Mouse (Mus musculus) stomach, embryonic 16.5 days (tissue): ENCODE results near the gene Sema4g. TPM values are rescaled to one million over a fixed set of nuclear protein-coding genes. Genes with fewer than 3 reads are reported as not detected.

Experiments
- ATAC-seq: fragments of 200-750 bp; cut with Nextera tagmentation; 2 replicates; pipeline ENCODE4 v1.8.0; 2017; ENCODE audit warnings: moderate number of reproducible peaks, moderate TSS enrichment; ENCODE audit not compliant: insufficient read depth, low FRiP score
- H3K27ac ChIP-seq: fragments of 300-500 bp; sonication (generic); 2 replicates; pipeline ENCODE4 v1.5.1; 2014; ENCODE audit warnings: low read length
- H3K27me3 ChIP-seq: fragments of 300-500 bp; sonication (generic); 2 replicates; pipeline ENCODE4 v1.6.1; 2014; ENCODE audit warnings: low read length, control low read depth, mixed read lengths; ENCODE audit not compliant: control insufficient read depth, insufficient read depth
- H3K36me3 ChIP-seq: fragments of 300-500 bp; sonication (generic); 2 replicates; pipeline ENCODE4 v1.6.1; 2014; ENCODE audit warnings: low read length; ENCODE audit not compliant: control insufficient read depth, insufficient read depth
- H3K4me1 ChIP-seq: fragments of 300-500 bp; sonication (generic); 2 replicates; pipeline ENCODE4 v1.6.1; 2014; ENCODE audit warnings: low read length, control low read depth, mixed read lengths; ENCODE audit not compliant: control insufficient read depth, insufficient read depth
- H3K4me2 ChIP-seq: fragments of 300-500 bp; sonication (generic); 2 replicates; pipeline ENCODE4 v1.6.1; 2014; ENCODE audit warnings: low read depth, low read length, mixed read lengths
- H3K4me3 ChIP-seq: fragments of 300-500 bp; sonication (generic); replicated peaks from 2 replicates; pipeline ENCODE4 v1.5.1; 2014; ENCODE audit warnings: mild to moderate bottlenecking, low read length
- H3K9ac ChIP-seq: fragments of 300-500 bp; sonication (generic); 2 replicates; pipeline ENCODE4 v1.6.1; 2014; ENCODE audit warnings: low read length
- H3K9me3 ChIP-seq: fragments of 300-500 bp; sonication (generic); replicated peaks from 2 replicates; pipeline ENCODE4 v1.6.1; 2016; ENCODE audit warnings: low read length, control low read depth; ENCODE audit not compliant: control insufficient read depth
- WGBS: fragments of 180-500 bp; shearing (Covaris S2); extraction: QIAGEN DNeasy Blood & Tissue Kit; methylation state at CpG from one replicate; pipeline ENCODE4 v1.1.7; 2014; 5-methylcytosine and 5-hydroxymethylcytosine counted together
- polyA plus RNA-seq: library from polyadenylated mRNA; unstranded; fragments of >200 nt; fragmentation: Nextera tagmentation; extraction: Ambion mirVana; gene quantifications from 2 replicates; pipeline ENCODE4 v1.2.1, GENCODE M21; 2015

The Sema4g gene
- polyA plus RNA-seq, 1 experiment from 2014 or later, result 5.5 TPM

DNA sequence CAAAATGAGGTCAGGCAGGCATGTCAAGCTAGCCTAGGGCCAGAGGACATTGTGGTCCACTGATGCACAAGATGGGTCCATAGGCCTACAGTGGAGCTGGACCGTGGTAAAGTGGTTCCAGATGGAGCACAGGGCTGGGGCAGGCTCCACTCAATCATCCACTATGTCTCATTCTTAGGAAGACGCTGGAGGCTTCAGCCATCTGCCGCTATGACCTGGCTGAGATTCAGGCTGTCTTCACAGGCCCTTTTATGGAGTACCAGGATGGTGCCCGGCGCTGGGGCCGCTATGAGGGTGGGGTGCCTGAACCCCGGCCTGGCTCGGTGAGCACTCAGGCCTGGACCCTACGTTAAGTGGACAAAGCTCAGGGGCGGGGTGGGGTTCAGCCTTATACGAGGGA lies 8.9 kb downstream of the Sema4g start:
- WGBS, result 72% methylated on average over 11 of the region's 11 CpGs
- Histone ChIP-seq H3K9ac (no peak overlapping the region), H3K4me2 (no peak overlapping the region), H3K36me3 (no peaks in the 10 kb centered on the region), H3K4me3 (no peak overlapping the region), H3K27me3 (no peaks in the 10 kb centered on the region), H3K9me3 (no peaks in the 10 kb centered on the region), H3K4me1 (no peaks in the 10 kb centered on the region), H3K27ac (no peak overlapping the region)
- no peak for ATAC-seq

GRCm38 (mm10) chr19:44999647-45000046 lies 10.7 kb downstream of the Sema4g start:
- no peaks in the 10 kb centered on the region for H3K9me3 ChIP-seq
- no peaks in the 10 kb centered on the region for H3K36me3 ChIP-seq
- no peaks in the 10 kb centered on the region for H3K27me3 ChIP-seq
- H3K4me3 ChIP-seq, result no peak overlapping the region
- no peak overlapping the region for H3K27ac ChIP-seq
- no peak overlapping the region for H3K9ac ChIP-seq
- no peaks in the 10 kb centered on the region for H3K4me1 ChIP-seq
- no peak for ATAC-seq
- WGBS, result 85% methylated on average over 8 of the region's 8 CpGs
- H3K4me2 ChIP-seq, result no peak overlapping the region

DNA sequence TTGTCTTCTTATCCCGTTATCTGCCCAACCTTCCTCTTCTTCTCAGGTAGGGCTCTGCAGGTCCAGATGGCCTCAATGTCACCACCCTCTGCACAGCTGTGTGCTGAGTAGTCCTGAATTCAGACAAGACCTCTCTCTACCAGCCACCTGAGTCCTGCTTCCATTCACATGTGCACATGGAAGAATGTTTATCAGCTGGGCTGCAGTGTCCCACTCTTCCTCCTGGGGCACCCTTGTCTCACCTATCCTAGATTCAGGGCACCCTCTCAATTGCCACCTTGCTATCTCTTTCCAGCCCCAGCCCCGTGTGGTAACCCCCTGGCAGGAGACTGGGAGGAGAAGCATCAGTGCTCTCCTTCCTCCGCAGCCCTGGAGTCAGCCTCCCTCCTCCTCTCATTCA lies 13.4 kb downstream of the Sema4g start:
- H3K36me3 ChIP-seq, result no peaks in the 10 kb centered on the region
- ATAC-seq, result no peak

DNA sequence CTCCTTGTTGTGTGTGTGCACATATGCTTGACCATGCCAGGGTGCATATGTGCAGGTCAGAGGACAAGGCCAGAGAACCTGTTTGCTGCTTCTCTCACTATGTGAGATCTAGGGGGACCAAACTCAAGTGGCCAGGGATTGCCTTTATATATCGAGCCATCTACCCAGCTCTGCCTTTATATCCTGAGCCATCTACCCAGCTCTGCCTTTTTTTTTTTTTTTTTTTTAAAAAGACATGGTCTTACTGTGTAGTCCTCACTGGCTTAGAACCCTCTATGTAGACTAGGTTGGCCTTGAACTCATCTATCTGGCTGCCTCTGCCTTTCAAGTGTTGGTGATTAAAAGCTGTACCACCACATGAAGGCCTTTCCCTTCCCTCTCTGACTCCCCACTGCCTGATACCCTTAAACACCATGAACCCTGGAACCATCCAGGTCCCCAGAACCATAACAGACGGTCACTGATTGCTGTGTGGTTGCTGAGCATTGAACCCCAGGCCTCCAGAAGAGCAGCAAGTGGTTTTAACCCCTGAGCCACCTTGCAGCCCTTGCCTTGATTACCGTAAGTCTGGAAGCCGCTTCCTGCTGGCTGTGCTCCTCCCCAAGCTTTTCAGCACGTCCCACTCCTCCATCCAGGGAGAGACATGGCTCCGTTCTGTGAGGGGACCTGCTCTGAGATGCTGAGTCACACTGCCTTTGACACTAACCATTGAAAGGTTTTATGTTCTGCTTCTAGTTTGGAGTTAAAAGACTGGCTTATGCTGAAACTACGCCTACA lies 15.0 kb downstream of the Sema4g start:
- no peaks in the 10 kb centered on the region for H3K36me3 ChIP-seq
- H3K4me1 ChIP-seq, result peaks cover 18% of the 10 kb centered on the region
- H3K9ac ChIP-seq, result no peak overlapping the region
- H3K27ac ChIP-seq, result no peak overlapping the region
- ATAC-seq, result no peak
- 86% methylated on average over 7 of the region's 7 CpGs for WGBS
- H3K9me3 ChIP-seq, result no peaks in the 10 kb centered on the region
- no peaks in the 10 kb centered on the region for H3K27me3 ChIP-seq
- H3K4me2 ChIP-seq, result no peak overlapping the region
- H3K4me3 ChIP-seq, result no peak overlapping the region

More for the DNA sequence above, 13.4 kb downstream of the Sema4g start:
- Histone ChIP-seq H3K4me1 (peaks cover 13% of the 10 kb centered on the region), H3K27me3 (no peaks in the 10 kb centered on the region), H3K9me3 (no peaks in the 10 kb centered on the region), H3K9ac (no peak overlapping the region), H3K4me2 (no peak overlapping the region), H3K27ac (no peak overlapping the region), H3K4me3 (no peak overlapping the region)
- 69% methylated on average over 3 of the region's 3 CpGs for WGBS

DNA sequence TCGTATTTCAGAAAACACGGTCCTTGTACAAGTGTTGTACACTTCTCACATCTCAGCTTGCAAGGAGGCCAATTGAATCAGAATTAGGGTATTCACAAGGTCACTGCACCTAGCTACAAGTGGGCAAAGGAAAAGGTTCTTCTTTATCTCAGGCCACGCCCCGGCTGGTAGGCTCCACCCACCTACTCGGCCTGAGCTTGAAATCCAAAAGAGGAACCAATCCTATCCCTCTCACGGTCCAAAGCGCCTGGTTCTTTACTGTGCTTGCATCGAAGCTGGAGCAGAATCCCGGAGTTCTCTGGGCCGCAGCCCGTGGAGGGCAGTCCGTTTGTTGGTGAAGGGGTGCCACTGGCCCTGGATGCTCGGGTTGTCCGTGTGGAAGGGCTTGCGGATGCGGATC lies 16.5 kb downstream of the Sema4g start, which contains the start of gene Twnk:
TSS of gene Twnk (plus strand) at position 220 of the 400 bp plus-strand sequence.
- 0 out of 2 replicates have a peak, but pooled peaks cover 1% of the 10 kb centered on the region for H3K36me3 ChIP-seq
- no peaks in the 10 kb centered on the region for H3K27me3 ChIP-seq
- H3K9me3 ChIP-seq, result no peaks in the 10 kb centered on the region
- peak within 1 kb of the TSS; percentile 91 for H3K9ac ChIP-seq
- ATAC-seq, result no peak
- peaks cover 18% of the 10 kb centered on the region for H3K4me1 ChIP-seq
- peak within 1 kb of the TSS; percentile 82 for H3K27ac ChIP-seq
- H3K4me2 ChIP-seq, result peak within 1 kb of the TSS; percentile 75
- peak within 1 kb of the TSS; percentile 99 for H3K4me3 ChIP-seq
- WGBS, result 10% methylated on average over 16 of the region's 16 CpGs

DNA sequence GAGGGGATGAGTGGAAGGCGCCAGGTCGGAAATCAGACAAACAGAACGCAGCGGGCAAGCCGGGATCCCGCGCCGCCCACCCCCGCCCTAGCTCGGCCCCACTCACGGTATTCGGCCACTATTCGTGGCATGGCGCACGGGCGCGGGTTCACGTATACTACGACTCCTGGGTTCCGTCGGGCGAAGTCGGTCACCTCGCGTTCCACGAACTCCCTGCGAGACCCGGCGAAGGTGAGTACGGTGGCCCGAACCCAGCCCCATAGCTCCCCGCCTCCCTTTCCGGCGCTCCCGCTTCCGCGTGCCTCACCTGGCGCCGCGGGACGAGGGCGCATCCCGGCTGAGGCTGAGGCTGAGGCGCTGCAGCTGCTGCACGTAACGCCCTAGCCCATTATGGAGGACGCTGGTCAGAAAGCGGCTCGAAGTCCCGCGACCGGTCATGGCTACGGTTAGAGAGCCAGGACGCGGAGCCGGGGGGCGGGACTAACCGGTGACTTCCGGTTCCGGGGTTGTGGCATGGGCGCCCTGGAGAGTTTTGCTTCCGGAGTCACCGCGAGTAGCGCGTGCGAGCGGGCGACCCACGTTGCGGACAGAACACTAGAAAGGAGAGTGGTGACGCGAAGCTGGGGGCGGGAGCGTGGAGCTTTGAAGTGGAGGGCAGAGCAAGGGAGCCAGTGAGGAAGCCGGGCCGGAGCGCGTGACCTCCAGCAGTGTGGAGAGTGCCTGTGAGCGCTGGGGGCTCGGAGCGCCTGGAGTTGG lies 17.2 kb downstream of the Sema4g start, which contains the start of gene Mrpl43:
TSS of gene Mrpl43 (minus strand) at position 486 of the 756 bp plus-strand sequence.
- peak; percentile 92 for ATAC-seq
- Histone ChIP-seq H3K4me3 (peak within 1 kb of the TSS; percentile 99), H3K9ac (peak within 1 kb of the TSS; percentile 91), H3K27ac (peak within 1 kb of the TSS; percentile 82), H3K4me1 (peaks cover 18% of the 10 kb centered on the region), H3K9me3 (no peaks in the 10 kb centered on the region), H3K4me2 (peak within 1 kb of the TSS; percentile 75), H3K36me3 (peaks cover 8% of the 10 kb centered on the region; the same call in 1 of the 2 replicates), H3K27me3 (no peaks in the 10 kb centered on the region)
- WGBS, result under 1% methylated on average over 82 of the region's 82 CpGs

DNA sequence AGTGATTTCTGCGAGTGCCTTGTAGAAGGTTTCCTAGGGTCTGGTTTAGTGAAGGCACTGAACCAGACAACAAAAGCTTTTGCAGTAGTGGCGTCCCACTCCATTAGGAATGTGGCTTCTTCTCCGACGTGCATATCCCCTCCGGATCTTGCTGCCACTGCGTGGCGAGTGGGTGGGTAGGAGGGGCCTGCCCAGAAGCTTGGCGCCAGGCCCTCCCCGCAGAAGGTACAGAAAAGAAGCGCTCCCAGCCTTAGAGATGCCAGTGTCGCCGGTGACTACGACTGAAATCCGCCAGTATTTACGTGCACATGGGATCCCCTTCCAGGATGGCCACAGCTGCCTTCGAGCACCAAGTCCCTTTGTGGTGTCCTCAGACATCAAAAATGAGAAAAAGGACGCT lies 18.1 kb downstream of the Sema4g start:
- Histone ChIP-seq H3K36me3 (peaks cover 10% of the 10 kb centered on the region; the same call in 1 of the 2 replicates), H3K27ac (peak overlapping the region; percentile 82), H3K4me2 (peak overlapping the region; percentile 75), H3K4me3 (peak overlapping the region; percentile 99), H3K27me3 (no peaks in the 10 kb centered on the region), H3K4me1 (peaks cover 18% of the 10 kb centered on the region), H3K9me3 (no peaks in the 10 kb centered on the region), H3K9ac (peak overlapping the region; percentile 91)
- ATAC-seq, result no peak
- WGBS, result 28% methylated on average over 17 of the region's 17 CpGs

GRCm38 (mm10) chr19:45007425-45008191 lies 18.7 kb downstream of the Sema4g start:
- H3K4me3 ChIP-seq, result peak overlapping the region; percentile 99
- ATAC-seq, result no peak
- WGBS, result 82% methylated on average over 20 of the region's 20 CpGs
- H3K4me2 ChIP-seq, result peak overlapping the region; percentile 75
- H3K9me3 ChIP-seq, result no peaks in the 10 kb centered on the region
- peaks cover 18% of the 10 kb centered on the region for H3K4me1 ChIP-seq
- H3K9ac ChIP-seq, result peak overlapping the region; percentile 91
- no peak overlapping the region for H3K27ac ChIP-seq
- peaks cover 10% of the 10 kb centered on the region; the same call in 1 of the 2 replicates for H3K36me3 ChIP-seq
- H3K27me3 ChIP-seq, result no peaks in the 10 kb centered on the region
